ENCODE assay signal across 21 mouse cellular contexts in the genomic region with DNA sequence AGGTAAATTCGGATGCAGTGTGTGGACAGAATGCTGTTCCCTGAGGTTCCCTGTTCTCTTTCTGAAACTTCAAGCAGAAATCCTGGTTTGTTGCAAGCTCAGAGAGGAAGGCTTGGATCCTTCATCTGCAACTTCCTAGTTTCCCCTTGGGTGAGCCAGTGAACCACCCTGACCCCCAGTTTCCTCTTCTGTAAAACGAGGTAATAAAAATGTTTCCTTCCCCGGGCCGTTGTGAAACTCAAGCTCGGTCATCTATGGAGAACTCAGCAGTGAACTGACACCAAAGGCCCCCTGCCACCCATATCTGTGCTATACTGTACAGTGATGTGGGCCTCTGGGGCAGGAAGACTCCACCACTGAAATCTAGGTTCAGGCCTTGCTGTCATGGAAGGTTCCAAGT.
DNase-seq lines count a peak whose midpoint lies in the region; ATAC-seq and TF ChIP-seq lines count a peak whose summit lies in the region.
"Had no signal": no experiment of that assay in that cellular context is flagged by ENCODE, and none has a peak within 500 bp of the region (broad histone marks: within the 10 kb centered on the region; RNA-seq: fewer than 3 reads in every experiment).

No protein-coding gene starts in this region.

- H3K4me1 ChIP-seq in midbrain, embryonic 11.5 days (ENCODE audit: control insufficient read depth, insufficient read depth, low read length): no peaks in the 10 kb centered on the region
- H3K4me1 ChIP-seq in midbrain, embryonic 15.5 days: peaks cover 4% of the 10 kb centered on the region
- 0 out of 2 replicates have a peak, but pooled peaks cover 3% of the 10 kb centered on the region for H3K4me1 ChIP-seq in forebrain, postnatal 0 days (ENCODE audit: insufficient read depth)

- intact Hi-C loops in heart, postnatal 14 days (cut with DNase I): loop anchor here (5.0 kb wide), 1 partner anchor 1346 kb away; the partner anchor contains the start of gene Sptlc1

- WGBS in midbrain, embryonic 11.5 days: 88% methylated on average over 5 of the region's 5 CpGs
- 88% methylated on average over 5 of the region's 5 CpGs for WGBS in midbrain, embryonic 15.5 days
- WGBS in forebrain, postnatal 0 days: 88% methylated on average over 5 of the region's 5 CpGs

- H3K9ac ChIP-seq in midbrain, embryonic 11.5 days (ENCODE audit: low read length): no peak overlapping the region
- no peak overlapping the region for H3K9ac ChIP-seq in midbrain, embryonic 15.5 days
- H3K9ac ChIP-seq in forebrain, postnatal 0 days: no peak overlapping the region
- H3K9ac ChIP-seq: hindbrain, embryonic 13.5 days; limb, embryonic 13.5 days; midbrain, embryonic 13.5 days had no signal

- no peak overlapping the region for H3K4me3 ChIP-seq in midbrain, embryonic 11.5 days (ENCODE audit: low read depth, low read length)
- no peak overlapping the region for H3K4me3 ChIP-seq in midbrain, embryonic 15.5 days
- no peak overlapping the region for H3K4me3 ChIP-seq in forebrain, postnatal 0 days (ENCODE audit: low read depth, low read length)
- H3K4me3 ChIP-seq: embryonic facial prominence, embryonic 10.5 days; heart, embryonic 10.5 days; hindbrain, embryonic 13.5 days; layer of hippocampus, adult 2 months; left cerebral cortex, adult 2 months; limb, embryonic 13.5 days; midbrain, embryonic 13.5 days had no signal

- H3K36me3 ChIP-seq in midbrain, embryonic 11.5 days (ENCODE audit: control insufficient read depth, insufficient read depth, low read length): no peaks in the 10 kb centered on the region
- no peaks in the 10 kb centered on the region for H3K36me3 ChIP-seq in midbrain, embryonic 15.5 days (replicated peaks)
- H3K36me3 ChIP-seq in splenic B cell, adult 2 months (ENCODE audit: control insufficient read depth, insufficient read depth, low read length, poor library complexity, severe bottlenecking): no peaks in the 10 kb centered on the region
- no peaks in the 10 kb centered on the region for H3K36me3 ChIP-seq in forebrain, postnatal 0 days (ENCODE audit: insufficient read depth)
- H3K36me3 ChIP-seq: embryonic facial prominence, embryonic 10.5 days; heart, embryonic 10.5 days; hindbrain, embryonic 13.5 days; limb, embryonic 13.5 days; midbrain, embryonic 13.5 days had no signal

- H3K9me3 ChIP-seq in midbrain, embryonic 11.5 days (ENCODE audit: control insufficient read depth, low read length): no peaks in the 10 kb centered on the region
- no peaks in the 10 kb centered on the region for H3K9me3 ChIP-seq in midbrain, embryonic 15.5 days
- H3K9me3 ChIP-seq in forebrain, postnatal 0 days (ENCODE audit: low read length): no peaks in the 10 kb centered on the region
- H3K9me3 ChIP-seq: embryonic facial prominence, embryonic 10.5 days; heart, embryonic 10.5 days; hindbrain, embryonic 13.5 days; midbrain, embryonic 13.5 days had no signal

- DNase-seq in heart, adult 11 months: peak; percentile 92
- DNase-seq in heart, postnatal 14 days: no peak
- DNase-seq in midbrain, embryonic 11.5 days (ENCODE audit: low spot score, missing footprints): peak; percentile 62
- peak; percentile 44 for DNase-seq in kidney, postnatal 14 days
- DNase-seq in splenic B cell, adult 2 months (ENCODE audit: low read depth, low spot score): peak; percentile 64
- no peak for DNase-seq in adrenal gland, postnatal 10 days
- no peak for DNase-seq in forebrain, postnatal 0 days
- DNase-seq: adrenal gland, adult 8-10 months; cerebellum, adult 18-20 months; cerebellum, postnatal 36 days; heart, postnatal 10 days; lung, postnatal 4 days; thymus, postnatal 25 days had no signal

- H3K4me2 ChIP-seq in midbrain, embryonic 11.5 days: no peak overlapping the region
- no peak overlapping the region for H3K4me2 ChIP-seq in midbrain, embryonic 15.5 days
- no peak overlapping the region for H3K4me2 ChIP-seq in forebrain, postnatal 0 days (ENCODE audit: low read depth)
- H3K4me2 ChIP-seq: hindbrain, embryonic 13.5 days; limb, embryonic 13.5 days; midbrain, embryonic 13.5 days had no signal

- no peaks in the 10 kb centered on the region for H3K27me3 ChIP-seq in midbrain, embryonic 11.5 days (ENCODE audit: control insufficient read depth, insufficient read depth, low read length)
- H3K27me3 ChIP-seq in midbrain, embryonic 15.5 days (replicated peaks): no peaks in the 10 kb centered on the region
- no peaks in the 10 kb centered on the region for H3K27me3 ChIP-seq in splenic B cell, adult 2 months (ENCODE audit: control insufficient read depth, insufficient read depth, low read length, poor library complexity, severe bottlenecking)
- H3K27me3 ChIP-seq in forebrain, postnatal 0 days (ENCODE audit: insufficient read depth, low read length): no peaks in the 10 kb centered on the region
- H3K27me3 ChIP-seq: limb, embryonic 13.5 days; midbrain, embryonic 13.5 days had no signal

- no peak for ATAC-seq in midbrain, embryonic 11.5 days (ENCODE audit: low FRiP score)
- no peak for ATAC-seq in midbrain, embryonic 15.5 days (replicated peaks)
- no peak for ATAC-seq in forebrain, postnatal 0 days
- ATAC-seq: midbrain, embryonic 13.5 days had no signal

- no peak overlapping the region for H3K27ac ChIP-seq in midbrain, embryonic 11.5 days (ENCODE audit: low read depth, low read length)
- no peak overlapping the region for H3K27ac ChIP-seq in midbrain, embryonic 15.5 days
- H3K27ac ChIP-seq in forebrain, postnatal 0 days (ENCODE audit: low read depth, low read length): no peak overlapping the region
- H3K27ac ChIP-seq: embryonic facial prominence, embryonic 10.5 days; heart, embryonic 10.5 days; hindbrain, embryonic 13.5 days; layer of hippocampus, adult 2 months; left cerebral cortex, adult 2 months; limb, embryonic 13.5 days; midbrain, embryonic 13.5 days had no signal

- TF ChIP-seq CTCF in forebrain, postnatal 0 days (IDR thresholded peaks at IDR 0.05; ENCODE audit: low read depth): no peak

Comparison
In these comparisons a context has a peak if more than half of its experiments do, and no peak if none do; other contexts are left out.
1. DNase-seq: peak in heart, adult 11 months (single experiment), midbrain, embryonic 11.5 days (single experiment), kidney, postnatal 14 days (single experiment) and splenic B cell, adult 2 months (single experiment); none in heart, postnatal 14 days (0 of 2), adrenal gland, postnatal 10 days (single experiment) and forebrain, postnatal 0 days (single experiment).